Mouse (Mus musculus): ENCODE results near the gene Il1a. TPM values are rescaled to one million over a fixed set of nuclear protein-coding genes. Genes with fewer than 3 reads are reported as not detected.

The Il1a gene
- polyA plus RNA-seq, 1 experiment from 2014 or later: not detected

DNA sequence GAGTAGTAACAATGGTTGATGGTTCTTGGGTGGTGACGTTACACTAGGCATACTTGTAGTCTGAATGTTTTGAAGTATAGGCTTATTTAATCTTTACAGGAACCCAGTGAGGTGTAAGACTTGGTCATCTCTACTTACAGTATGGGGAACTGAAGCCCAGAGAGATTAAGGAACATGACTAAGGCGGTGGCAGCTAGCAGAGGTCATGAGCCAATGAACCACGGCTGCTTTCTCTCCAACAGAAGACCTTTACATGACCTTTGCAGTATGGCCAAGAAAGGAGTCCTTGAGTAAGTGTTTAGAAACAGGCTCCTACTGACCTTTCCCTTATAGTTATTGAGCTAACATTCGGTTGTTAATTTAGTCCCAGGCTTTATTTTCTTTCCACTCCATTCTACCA is 3.8 kb downstream of the Il1a start:
- 68% methylated on average over 4 of the region's 4 CpGs for WGBS
- Histone ChIP-seq H3K4me2 (replicated peaks) (no peak overlapping the region), H3K4me1 (no peaks in the 10 kb centered on the region), H3K4me3 (replicated peaks) (no peak overlapping the region), H3K36me3 (no peaks in the 10 kb centered on the region), H3K27ac (replicated peaks) (no peak overlapping the region), H3K9ac (no peak overlapping the region), H3K9me3 (replicated peaks) (no peaks in the 10 kb centered on the region), H3K27me3 (no peaks in the 10 kb centered on the region)
- no peak for ATAC-seq (ENCODE audit: insufficient number of reproducible peaks, low FRiP score, low TSS enrichment, low read depth)

DNA sequence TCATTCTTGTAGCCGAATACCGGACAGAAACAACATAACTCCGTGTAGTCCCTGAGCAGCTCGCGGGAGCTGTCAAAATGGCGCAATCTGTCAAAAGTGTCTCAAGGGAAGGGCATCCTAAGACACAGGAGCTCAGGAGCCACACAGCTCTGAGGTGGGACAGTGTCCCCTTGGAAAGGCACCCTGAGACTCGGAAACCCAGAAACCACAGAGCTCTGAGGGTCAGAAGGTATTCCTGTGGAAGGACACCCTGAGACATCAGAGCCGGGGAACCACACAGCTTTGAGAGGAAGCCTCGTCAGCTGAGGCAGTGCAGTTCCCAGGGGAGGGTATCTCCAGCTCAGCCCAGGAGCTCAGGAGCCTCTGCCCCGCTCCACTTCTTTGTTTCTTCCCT is 12.2 kb downstream of the Il1a start:
- H3K4me2 ChIP-seq (replicated peaks): peak overlapping the region; percentile 68
- ATAC-seq (ENCODE audit: insufficient number of reproducible peaks, low FRiP score, low TSS enrichment, low read depth): peak; percentile 52
- 4% methylated on average over 10 of the region's 10 CpGs for WGBS

DNA sequence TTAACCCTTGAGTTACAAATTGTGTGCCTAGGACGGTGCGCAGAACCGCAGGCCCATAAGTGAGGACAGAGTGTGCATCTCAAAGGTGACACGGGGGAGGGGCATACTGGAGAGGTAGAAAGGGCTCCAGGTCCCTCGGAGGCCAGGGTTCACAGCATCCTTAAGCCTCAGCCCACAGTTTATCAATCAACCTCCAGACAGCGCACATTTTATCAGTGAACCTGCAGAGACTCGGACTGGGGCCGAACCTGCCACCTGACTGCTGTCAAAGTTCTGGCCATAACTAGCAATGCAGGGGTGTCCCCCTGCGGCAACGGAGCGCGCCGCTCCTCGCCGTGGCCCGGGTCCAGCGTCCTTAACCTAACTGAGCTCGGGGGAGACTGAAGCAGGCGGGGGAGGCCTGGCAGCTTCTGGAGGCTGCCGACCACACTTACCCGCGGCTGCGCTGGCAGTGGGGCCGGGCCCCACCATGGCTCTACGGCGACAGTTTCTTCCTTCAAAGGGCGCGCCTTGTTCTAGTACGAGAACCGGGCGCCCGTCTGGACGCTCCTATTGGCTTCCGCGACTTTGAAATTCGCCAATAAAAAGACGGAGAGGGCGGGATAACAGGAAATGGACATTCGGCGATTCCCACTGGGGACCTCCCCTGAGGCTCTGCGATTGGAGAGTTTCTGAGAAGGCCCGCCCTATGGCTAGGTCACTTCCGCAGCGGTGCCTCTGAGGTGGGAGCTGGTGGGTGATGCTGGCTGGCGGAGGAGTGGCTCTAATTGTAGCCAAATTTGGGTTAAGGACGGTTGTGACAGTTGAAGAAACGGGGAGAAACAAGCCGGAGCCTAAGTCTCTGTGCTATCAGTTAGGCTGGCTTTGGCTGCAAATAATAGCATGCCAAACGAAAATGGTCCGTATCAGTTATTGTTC is 12.8 kb downstream of the Il1a start, which contains the start of gene Ckap2l:
Ckap2l (minus strand) TSS at position 542 of the 918 bp plus-strand sequence.
- ATAC-seq (ENCODE audit: insufficient number of reproducible peaks, low FRiP score, low TSS enrichment, low read depth): peak; percentile 100
- Histone ChIP-seq H3K4me3 (replicated peaks) (peak within 1 kb of the TSS; percentile 86), H3K9ac (peak within 1 kb of the TSS; percentile 68), H3K9me3 (replicated peaks) (no peaks in the 10 kb centered on the region), H3K4me2 (replicated peaks) (peak within 1 kb of the TSS; percentile 68), H3K27ac (replicated peaks) (peak within 1 kb of the TSS; percentile 89), H3K36me3 (0 out of 2 replicates have a peak, but pooled peaks cover 4% of the 10 kb centered on the region), H3K4me1 (peaks cover 17% of the 10 kb centered on the region), H3K27me3 (no peaks in the 10 kb centered on the region)
- under 1% methylated on average over 50 of the region's 50 CpGs for WGBS

More for the DNA sequence above, 12.2 kb downstream of the Il1a start:
- H3K27me3 ChIP-seq: no peaks in the 10 kb centered on the region
- H3K9ac ChIP-seq: peak overlapping the region; percentile 68
- H3K9me3 ChIP-seq (replicated peaks): no peaks in the 10 kb centered on the region
- H3K27ac ChIP-seq (replicated peaks): peak overlapping the region; percentile 89
- H3K4me3 ChIP-seq (replicated peaks): peak overlapping the region; percentile 86
- H3K36me3 ChIP-seq: 0 out of 2 replicates have a peak, but pooled peaks cover 4% of the 10 kb centered on the region
- H3K4me1 ChIP-seq: peaks cover 17% of the 10 kb centered on the region

DNA sequence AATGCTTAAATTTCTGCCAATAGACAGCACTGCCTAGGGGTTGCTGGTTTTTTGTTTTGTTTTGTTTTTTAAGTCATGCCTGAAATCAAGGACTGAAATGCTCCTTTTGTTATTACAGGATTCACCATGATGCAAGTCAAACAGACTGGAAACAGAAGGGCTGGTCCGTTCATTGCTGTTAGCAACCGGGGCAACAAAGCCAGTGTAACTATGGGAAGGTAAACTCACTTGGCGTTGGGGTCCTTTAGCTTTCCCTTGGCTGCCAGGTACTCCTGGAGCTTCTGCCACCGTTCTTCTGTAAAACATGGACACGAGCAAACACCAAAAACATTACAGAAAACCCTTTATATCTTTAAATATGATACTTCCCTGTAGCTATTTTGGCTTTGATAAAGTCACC is 13.7 kb downstream of the Il1a start:
- WGBS: 49% methylated on average over 5 of the region's 5 CpGs
- Histone ChIP-seq H3K36me3 (0 out of 2 replicates have a peak, but pooled peaks cover 4% of the 10 kb centered on the region), H3K4me1 (peaks cover 17% of the 10 kb centered on the region), H3K9ac (peak overlapping the region; percentile 54; the same call in 1 of the 2 replicates), H3K4me2 (replicated peaks) (peak overlapping the region; percentile 68), H3K4me3 (replicated peaks) (peak overlapping the region; percentile 86), H3K9me3 (replicated peaks) (no peaks in the 10 kb centered on the region), H3K27ac (replicated peaks) (no peak overlapping the region), H3K27me3 (no peaks in the 10 kb centered on the region)
- no peak for ATAC-seq (ENCODE audit: insufficient number of reproducible peaks, low FRiP score, low TSS enrichment, low read depth)

DNA sequence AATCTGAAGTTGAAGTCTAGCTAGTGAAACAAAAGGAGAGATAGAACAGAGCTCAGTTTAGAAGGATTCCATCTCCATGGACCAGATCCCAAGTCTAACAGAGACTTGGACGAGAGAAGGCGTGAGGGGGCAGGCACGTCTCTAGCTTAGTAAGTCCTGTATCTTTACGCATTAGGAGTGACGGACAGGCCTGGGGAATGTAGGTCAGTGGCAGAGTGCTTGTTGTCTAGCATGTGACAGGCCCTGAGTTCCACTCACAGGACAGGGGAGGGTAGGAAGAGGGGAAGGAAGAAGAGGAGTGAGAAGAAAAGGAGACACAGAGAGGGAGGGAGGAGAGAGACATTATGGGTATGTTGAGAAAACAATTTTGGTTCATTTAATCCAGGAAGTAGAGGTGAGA is 14.7 kb downstream of the Il1a start:
- no peak for ATAC-seq (ENCODE audit: insufficient number of reproducible peaks, low FRiP score, low TSS enrichment, low read depth)
- Histone ChIP-seq H3K4me1 (peaks cover 17% of the 10 kb centered on the region), H3K27ac (replicated peaks) (no peak overlapping the region), H3K4me2 (replicated peaks) (no peak overlapping the region), H3K4me3 (replicated peaks) (no peak overlapping the region), H3K27me3 (no peaks in the 10 kb centered on the region), H3K36me3 (0 out of 2 replicates have a peak, but pooled peaks cover 5% of the 10 kb centered on the region), H3K9ac (no peak overlapping the region), H3K9me3 (replicated peaks) (no peaks in the 10 kb centered on the region)
- 91% methylated on average over 5 of the region's 5 CpGs for WGBS

DNA sequence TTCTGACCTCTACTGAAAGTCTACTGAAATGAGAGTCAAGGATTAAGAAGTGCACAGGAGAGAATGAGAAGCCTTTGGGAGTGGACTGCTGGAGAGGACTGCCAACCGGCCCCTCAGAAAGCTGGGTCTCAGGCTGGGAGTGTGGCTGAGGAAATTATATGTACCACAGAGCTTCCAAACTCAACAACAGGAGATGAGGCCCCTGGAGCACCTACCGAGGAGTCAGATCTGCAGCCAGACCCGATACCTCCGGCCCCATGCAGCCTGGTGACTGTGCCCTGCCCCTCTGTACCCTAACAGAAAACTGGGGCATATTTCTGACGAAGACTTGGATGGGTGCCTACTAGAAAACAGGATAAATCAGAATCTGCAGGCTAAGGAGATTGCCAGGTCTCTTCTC is 35.9 kb downstream of the Il1a start:
- no peak overlapping the region for H3K27ac ChIP-seq (replicated peaks)
- H3K27me3 ChIP-seq: no peaks in the 10 kb centered on the region
- no peak overlapping the region for H3K4me3 ChIP-seq (replicated peaks)
- no peak overlapping the region for H3K9ac ChIP-seq
- 94% methylated on average over 5 of the region's 5 CpGs for WGBS
- H3K4me2 ChIP-seq (replicated peaks): no peak overlapping the region
- peaks cover 61% of the 10 kb centered on the region for H3K36me3 ChIP-seq
- no peaks in the 10 kb centered on the region for H3K4me1 ChIP-seq
- no peaks in the 10 kb centered on the region for H3K9me3 ChIP-seq (replicated peaks)
- no peak for ATAC-seq (ENCODE audit: insufficient number of reproducible peaks, low FRiP score, low TSS enrichment, low read depth)

DNA sequence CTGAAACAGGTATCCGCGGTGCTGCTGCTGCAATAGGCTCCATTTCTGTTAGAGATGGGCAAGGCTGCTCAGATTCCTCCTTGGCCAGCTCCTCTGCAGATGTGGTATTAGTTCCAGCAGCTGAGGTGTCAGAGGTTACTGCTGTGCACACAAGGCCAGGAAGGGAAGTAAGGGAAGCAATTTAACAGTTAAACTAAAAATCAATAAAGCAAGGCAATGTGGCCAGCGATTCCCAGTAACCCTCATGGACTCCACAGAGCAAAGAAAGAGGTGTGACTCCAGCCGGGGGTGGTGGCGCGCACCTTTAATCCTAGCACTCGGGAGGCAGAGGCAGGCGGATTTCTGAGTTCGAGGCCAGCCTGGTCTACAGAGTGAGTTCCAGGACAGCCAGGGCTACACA is 39.2 kb downstream of the Il1a start:
- ATAC-seq (ENCODE audit: insufficient number of reproducible peaks, low FRiP score, low TSS enrichment, low read depth): no peak
- Histone ChIP-seq H3K4me2 (replicated peaks) (no peak overlapping the region), H3K9ac (no peak overlapping the region), H3K4me1 (no peaks in the 10 kb centered on the region), H3K36me3 (peaks cover 72% of the 10 kb centered on the region), H3K27ac (replicated peaks) (no peak overlapping the region), H3K27me3 (no peaks in the 10 kb centered on the region), H3K4me3 (replicated peaks) (no peak overlapping the region), H3K9me3 (replicated peaks) (no peaks in the 10 kb centered on the region)
- WGBS: 87% methylated on average over 9 of the region's 9 CpGs

DNA sequence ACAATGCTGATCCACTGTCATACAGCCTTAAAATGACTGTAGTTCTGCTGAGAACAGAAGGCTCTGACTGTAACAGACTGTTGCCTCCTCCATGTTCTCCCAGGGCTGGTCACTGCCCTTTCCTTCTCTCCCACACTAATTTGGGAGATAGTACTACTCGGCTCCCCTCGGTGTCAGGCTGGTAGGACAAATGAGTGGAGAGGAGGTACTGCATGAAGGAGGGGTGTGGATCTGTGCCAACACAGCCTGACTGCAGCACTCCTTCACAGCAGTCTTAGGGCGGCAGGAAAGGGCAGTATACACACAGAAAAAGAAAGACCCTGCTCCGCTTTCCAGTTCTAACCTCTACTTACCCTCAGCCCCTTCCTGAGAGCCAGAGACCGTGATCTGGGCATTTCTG is 39.8 kb downstream of the Il1a start:
- Histone ChIP-seq H3K27me3 (no peaks in the 10 kb centered on the region), H3K4me2 (replicated peaks) (no peak overlapping the region), H3K36me3 (peaks cover 68% of the 10 kb centered on the region), H3K4me1 (no peaks in the 10 kb centered on the region), H3K9me3 (replicated peaks) (no peaks in the 10 kb centered on the region), H3K27ac (replicated peaks) (no peak overlapping the region), H3K9ac (no peak overlapping the region), H3K4me3 (replicated peaks) (no peak overlapping the region)
- no peak for ATAC-seq (ENCODE audit: insufficient number of reproducible peaks, low FRiP score, low TSS enrichment, low read depth)
- 92% methylated on average over 5 of the region's 5 CpGs for WGBS

DNA sequence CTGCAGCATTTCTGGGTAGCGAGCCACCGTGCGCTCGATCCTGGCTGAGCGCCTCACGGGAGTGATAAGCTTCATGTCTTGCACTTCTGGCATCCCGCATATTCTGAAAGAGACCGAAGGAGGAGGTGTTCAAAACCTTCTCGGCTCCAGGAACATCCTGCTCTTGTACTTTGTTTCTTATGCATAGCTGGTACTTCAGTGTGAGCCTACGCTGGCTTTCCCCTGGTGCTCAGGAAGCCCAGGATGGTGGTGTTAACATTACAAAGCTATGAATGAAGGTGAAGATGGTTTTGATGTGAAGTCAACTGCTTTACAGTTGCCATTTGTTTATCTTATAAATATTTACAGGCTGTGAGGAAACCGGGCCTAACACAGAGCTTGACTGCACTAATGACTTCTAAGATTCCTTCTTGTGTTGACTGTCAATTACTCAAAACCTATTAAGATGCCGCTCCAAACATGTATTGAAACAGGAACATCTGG is 40.6 kb downstream of the Il1a start:
- Histone ChIP-seq H3K4me2 (replicated peaks) (no peak overlapping the region), H3K9me3 (replicated peaks) (no peaks in the 10 kb centered on the region), H3K4me1 (no peaks in the 10 kb centered on the region), H3K36me3 (peaks cover 64% of the 10 kb centered on the region), H3K9ac (no peak overlapping the region), H3K27ac (replicated peaks) (no peak overlapping the region), H3K27me3 (no peaks in the 10 kb centered on the region), H3K4me3 (replicated peaks) (no peak overlapping the region)
- 92% methylated on average over 12 of the region's 12 CpGs for WGBS
- no peak for ATAC-seq (ENCODE audit: insufficient number of reproducible peaks, low FRiP score, low TSS enrichment, low read depth)

DNA sequence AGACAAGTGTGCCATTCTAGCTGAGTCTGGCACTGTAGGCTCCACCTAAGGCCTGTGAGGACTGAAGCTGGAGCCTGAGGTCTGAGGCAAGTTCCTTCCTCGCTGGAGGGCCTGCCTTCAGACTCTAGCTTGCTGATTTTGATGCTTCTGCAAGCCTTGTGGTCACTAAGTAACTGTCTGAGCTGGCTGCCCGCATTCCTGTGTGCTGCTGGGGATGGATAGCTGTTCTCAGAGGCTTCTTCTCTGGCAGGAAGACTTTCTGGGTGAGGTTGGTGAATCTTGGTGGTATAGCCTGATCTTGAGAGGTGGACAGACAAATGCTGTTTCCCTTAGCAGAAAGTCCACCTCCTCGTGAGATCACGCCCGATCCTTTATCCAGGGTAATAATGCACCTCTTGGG is 42.0 kb downstream of the Il1a start:
- no peak overlapping the region for H3K4me2 ChIP-seq (replicated peaks)
- H3K36me3 ChIP-seq: peaks cover 56% of the 10 kb centered on the region
- H3K27me3 ChIP-seq: no peaks in the 10 kb centered on the region
- WGBS: 94% methylated on average over 5 of the region's 5 CpGs
- no peaks in the 10 kb centered on the region for H3K9me3 ChIP-seq (replicated peaks)
- H3K4me1 ChIP-seq: no peaks in the 10 kb centered on the region
- no peak for ATAC-seq (ENCODE audit: insufficient number of reproducible peaks, low FRiP score, low TSS enrichment, low read depth)
- H3K9ac ChIP-seq: no peak overlapping the region
- H3K27ac ChIP-seq (replicated peaks): no peak overlapping the region
- no peak overlapping the region for H3K4me3 ChIP-seq (replicated peaks)

DNA sequence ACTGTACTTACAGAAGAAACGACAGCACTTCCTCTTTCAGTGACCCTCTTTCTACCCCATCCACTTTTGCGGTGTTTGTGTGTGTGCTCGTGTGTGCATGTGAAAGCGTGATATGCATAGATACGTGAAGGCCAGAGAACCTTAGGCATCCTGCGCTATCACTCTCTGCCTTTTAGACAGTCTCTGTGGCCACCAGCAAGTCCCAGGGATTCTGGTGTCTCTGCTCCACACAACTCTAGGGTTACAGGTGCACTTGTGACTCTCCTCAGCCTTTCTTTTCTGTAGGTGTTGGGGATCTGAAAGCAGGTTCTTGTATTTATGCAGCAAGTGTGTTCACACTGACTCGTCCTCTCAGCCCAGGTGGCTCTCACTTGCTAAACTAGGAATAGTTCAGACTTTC is 44.5 kb downstream of the Il1a start:
- ATAC-seq (ENCODE audit: insufficient number of reproducible peaks, low FRiP score, low TSS enrichment, low read depth): no peak
- Histone ChIP-seq H3K9ac (no peak overlapping the region), H3K9me3 (replicated peaks) (no peaks in the 10 kb centered on the region), H3K4me3 (replicated peaks) (no peak overlapping the region), H3K4me2 (replicated peaks) (no peak overlapping the region), H3K4me1 (no peaks in the 10 kb centered on the region), H3K27me3 (no peaks in the 10 kb centered on the region), H3K36me3 (peaks cover 38% of the 10 kb centered on the region), H3K27ac (replicated peaks) (no peak overlapping the region)
- WGBS: 91% methylated on average over 7 of the region's 7 CpGs

All from embryonic facial prominence, embryonic 15.5 days (tissue).